Mouse (Mus musculus): ENCODE results near the gene Unc119b.

GRCm38 (mm10) chr5:115099530-115099929 lies 35.2 kb downstream of the Unc119b start:
- TF ChIP-seq CTCF (IDR thresholded peaks at IDR 0.05; ENCODE audit: low read depth) (no peak), EP300 (IDR thresholded peaks at IDR 0.05; ENCODE audit: low read depth) (no peak)

Measured in liver, embryonic 14.5 days (tissue).